Mouse (Mus musculus) stomach, embryonic 14.5 days (tissue): ENCODE measurements at regions not wholly inside any gene's neighbourhood (a gene's known extent, or its start where the extent isn't known, plus 50 kb on each side); places are given as distances from the start of the nearest gene placed in this dataset.

Experiments
- ATAC-seq: fragments of 200-750 bp; cut with Nextera tagmentation; 2 replicates; pipeline ENCODE4 v1.8.0; 2017; ENCODE audit warnings: low read depth, moderate TSS enrichment; ENCODE audit not compliant: insufficient number of reproducible peaks, insufficient read depth, low FRiP score
- H3K27ac ChIP-seq: fragments of 300-500 bp; sonication (generic); 2 replicates; pipeline ENCODE4 v1.5.1; 2014; ENCODE audit warnings: mild to moderate bottlenecking, low read length, moderate library complexity, mixed read lengths
- H3K27me3 ChIP-seq: fragments of 300-500 bp; sonication (generic); 2 replicates; pipeline ENCODE4 v1.6.1; 2014; ENCODE audit warnings: low read length, control low read depth, mixed read lengths; ENCODE audit not compliant: control insufficient read depth, insufficient read depth
- H3K36me3 ChIP-seq: fragments of 300-500 bp; sonication (generic); 2 replicates; pipeline ENCODE4 v1.6.1; 2014; ENCODE audit warnings: mild to moderate bottlenecking, control low read depth, low read length, moderate library complexity, mixed read lengths; ENCODE audit not compliant: control insufficient read depth, insufficient read depth
- H3K4me1 ChIP-seq: fragments of 300-500 bp; sonication (generic); 2 replicates; pipeline ENCODE4 v1.6.1; 2014; ENCODE audit warnings: low read length, control low read depth, mixed read lengths; ENCODE audit not compliant: control insufficient read depth, insufficient read depth
- H3K4me2 ChIP-seq: fragments of 300-500 bp; sonication (generic); replicated peaks from 2 replicates; pipeline ENCODE4 v1.6.1; 2014; ENCODE audit warnings: low read depth, low read length, control low read depth
- H3K4me3 ChIP-seq: fragments of 300-500 bp; sonication (generic); 2 replicates; pipeline ENCODE4 v1.5.1; 2014; ENCODE audit warnings: low read depth, low read length, control low read depth
- H3K9ac ChIP-seq: fragments of 300-500 bp; sonication (generic); replicated peaks from 2 replicates; pipeline ENCODE4 v1.6.1; 2014; ENCODE audit warnings: low read depth, mild to moderate bottlenecking, control low read depth, low read length, moderate library complexity, mixed read lengths
- H3K9me3 ChIP-seq: fragments of 300-500 bp; sonication (generic); 2 replicates; pipeline ENCODE4 v1.6.1; 2016; ENCODE audit warnings: low read depth, low read length, control low read depth; ENCODE audit not compliant: control insufficient read depth
- WGBS: fragments of 180-500 bp; shearing (Covaris S2); extraction: QIAGEN DNeasy Blood & Tissue Kit; methylation state at CpG from one replicate; pipeline ENCODE4 v1.1.7; 2014; 5-methylcytosine and 5-hydroxymethylcytosine counted together

- Histone ChIP-seq H3K27ac (no peak overlapping the region), H3K9me3 (no peaks in the 10 kb centered on the region), H3K9ac (no peak overlapping the region), H3K4me3 (no peak overlapping the region), H3K36me3 (no peaks in the 10 kb centered on the region), H3K4me1 (no peaks in the 10 kb centered on the region), H3K4me2 (no peak overlapping the region), H3K27me3 (no peaks in the 10 kb centered on the region)
- 73% methylated on average over 3 of the region's 3 CpGs for WGBS
- ATAC-seq, result no peak
These were observed 590.0 kb upstream of the Nr3c2 start for GRCm38 (mm10) chr8:76309200-76309599.

GRCm38 (mm10) chr8:76328540-76328939 is 570.7 kb upstream of the Nr3c2 start:
- no peaks in the 10 kb centered on the region for H3K36me3 ChIP-seq
- no peak overlapping the region for H3K27ac ChIP-seq
- H3K27me3 ChIP-seq, result no peaks in the 10 kb centered on the region
- H3K4me3 ChIP-seq, result no peak overlapping the region
- H3K4me2 ChIP-seq, result no peak overlapping the region
- 52% methylated on average over 1 of the region's 1 CpGs for WGBS
- H3K9ac ChIP-seq, result no peak overlapping the region
- no peaks in the 10 kb centered on the region for H3K9me3 ChIP-seq
- no peak for ATAC-seq
- no peaks in the 10 kb centered on the region for H3K4me1 ChIP-seq

DNA sequence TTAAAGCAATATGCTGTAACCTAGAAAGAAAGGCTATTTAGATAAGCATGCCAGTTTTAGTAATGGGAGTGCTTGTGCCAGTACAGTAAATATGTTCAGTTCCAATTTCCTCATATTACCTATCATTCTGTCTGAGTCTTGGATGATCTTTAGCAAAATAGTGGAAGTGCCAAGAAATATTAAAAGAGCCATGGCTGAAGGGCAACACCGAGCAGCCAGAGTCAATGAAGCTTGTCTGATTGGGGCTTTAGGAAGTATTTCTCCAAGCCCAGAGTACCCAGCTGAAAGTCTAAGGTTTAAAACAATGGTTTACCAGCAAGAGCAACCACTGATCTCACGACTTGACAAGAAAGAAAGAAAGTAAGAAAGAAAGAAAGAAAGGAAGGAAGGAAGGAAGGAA is 556.2 kb upstream of the Nr3c2 start:
- WGBS, result 75% methylated on average over 2 of the region's 2 CpGs

GRCm38 (mm10) chr8:76346150-76346549 is 553.1 kb upstream of the Nr3c2 start:
- Histone ChIP-seq H3K4me1 (no peaks in the 10 kb centered on the region), H3K27ac (no peak overlapping the region), H3K4me2 (no peak overlapping the region), H3K9me3 (no peaks in the 10 kb centered on the region), H3K4me3 (no peak overlapping the region), H3K36me3 (no peaks in the 10 kb centered on the region), H3K9ac (no peak overlapping the region), H3K27me3 (no peaks in the 10 kb centered on the region)
- ATAC-seq, result no peak
- 72% methylated on average over 4 of the region's 4 CpGs for WGBS

More for the DNA sequence above, 556.2 kb upstream of the Nr3c2 start:
- Histone ChIP-seq H3K4me2 (no peak overlapping the region), H3K36me3 (no peaks in the 10 kb centered on the region), H3K27me3 (no peaks in the 10 kb centered on the region), H3K4me3 (no peak overlapping the region), H3K9me3 (no peaks in the 10 kb centered on the region), H3K27ac (no peak overlapping the region), H3K9ac (no peak overlapping the region), H3K4me1 (no peaks in the 10 kb centered on the region)
- no peak for ATAC-seq

DNA sequence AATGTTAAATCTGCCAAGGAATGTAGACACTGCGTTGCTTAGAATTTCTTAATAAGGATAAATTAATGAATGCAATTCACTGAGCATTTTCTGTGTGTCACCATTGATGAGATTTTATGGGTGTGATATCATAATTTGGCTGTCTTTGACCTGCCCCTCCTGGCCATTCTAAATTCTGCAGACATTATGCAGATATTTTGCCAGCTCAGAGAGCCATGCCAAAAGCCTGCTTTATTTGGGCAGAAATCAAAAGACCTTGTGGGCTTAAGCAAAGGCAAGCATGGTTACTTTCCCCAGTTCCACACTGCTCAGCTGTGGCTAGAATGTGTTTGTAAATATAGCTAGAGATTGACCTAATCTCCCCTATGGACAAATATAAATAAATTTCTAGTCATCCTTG is 552.4 kb upstream of the Nr3c2 start:
- Histone ChIP-seq H3K36me3 (no peaks in the 10 kb centered on the region), H3K4me3 (no peak overlapping the region), H3K9me3 (no peaks in the 10 kb centered on the region), H3K9ac (no peak overlapping the region), H3K4me1 (no peaks in the 10 kb centered on the region), H3K4me2 (no peak overlapping the region), H3K27me3 (no peaks in the 10 kb centered on the region), H3K27ac (no peak overlapping the region)
- WGBS, result 90% methylated on average over 1 of the region's 1 CpGs
- no peak for ATAC-seq

GRCm38 (mm10) chr8:76374314-76374713 is 524.9 kb upstream of the Nr3c2 start:
- Histone ChIP-seq H3K4me3 (no peak overlapping the region), H3K36me3 (no peaks in the 10 kb centered on the region), H3K4me1 (no peaks in the 10 kb centered on the region), H3K9ac (no peak overlapping the region), H3K4me2 (no peak overlapping the region), H3K9me3 (no peaks in the 10 kb centered on the region), H3K27me3 (no peaks in the 10 kb centered on the region), H3K27ac (no peak overlapping the region)
- no peak for ATAC-seq

GRCm38 (mm10) chr8:76377711-76378110 is 521.5 kb upstream of the Nr3c2 start:
- ATAC-seq, result no peak
- H3K27me3 ChIP-seq, result no peaks in the 10 kb centered on the region
- no peaks in the 10 kb centered on the region for H3K9me3 ChIP-seq
- no peak overlapping the region for H3K4me3 ChIP-seq
- 90% methylated on average over 6 of the region's 6 CpGs for WGBS
- no peaks in the 10 kb centered on the region for H3K4me1 ChIP-seq
- no peaks in the 10 kb centered on the region for H3K36me3 ChIP-seq
- H3K4me2 ChIP-seq, result no peak overlapping the region
- no peak overlapping the region for H3K27ac ChIP-seq
- H3K9ac ChIP-seq, result no peak overlapping the region

DNA sequence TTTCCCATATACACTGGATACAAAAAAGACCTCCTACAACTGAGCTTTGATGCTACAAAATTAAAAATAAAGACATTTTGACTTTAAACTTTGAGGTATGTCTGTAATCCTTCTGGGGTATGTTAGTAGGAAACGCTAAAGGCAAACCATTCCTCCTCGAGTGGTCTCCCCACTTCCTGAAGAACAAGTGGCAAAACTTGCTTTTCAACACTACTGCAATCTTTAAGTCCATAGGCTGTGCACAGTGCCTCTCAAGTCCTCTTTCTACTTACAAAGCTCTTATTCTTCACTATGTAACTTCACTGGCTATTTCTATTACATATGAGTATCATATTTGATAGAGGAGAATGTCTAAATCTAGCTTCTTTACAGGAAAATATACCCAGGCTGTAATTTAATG is 517.6 kb upstream of the Nr3c2 start:
- Histone ChIP-seq H3K4me2 (no peak overlapping the region), H3K4me3 (no peak overlapping the region), H3K27me3 (no peaks in the 10 kb centered on the region), H3K27ac (no peak overlapping the region), H3K36me3 (no peaks in the 10 kb centered on the region), H3K9ac (no peak overlapping the region), H3K9me3 (no peaks in the 10 kb centered on the region), H3K4me1 (no peaks in the 10 kb centered on the region)
- WGBS, result 55% methylated on average over 2 of the region's 2 CpGs
- no peak for ATAC-seq

GRCm38 (mm10) chr8:76383583-76384281 is 515.5 kb upstream of the Nr3c2 start:
- no peaks in the 10 kb centered on the region for H3K4me1 ChIP-seq
- no peak overlapping the region for H3K9ac ChIP-seq
- H3K27me3 ChIP-seq, result no peaks in the 10 kb centered on the region
- no peak overlapping the region for H3K4me2 ChIP-seq
- no peaks in the 10 kb centered on the region for H3K9me3 ChIP-seq
- ATAC-seq, result no peak
- H3K27ac ChIP-seq, result no peak overlapping the region
- WGBS, result 63% methylated on average over 5 of the region's 5 CpGs
- no peak overlapping the region for H3K4me3 ChIP-seq
- no peaks in the 10 kb centered on the region for H3K36me3 ChIP-seq
